Mouse (Mus musculus) left cerebral cortex, adult 8-10 months (tissue): Measurements from ENCODE around the gene Phf1. TPM values are rescaled to one million over a fixed set of nuclear protein-coding genes. Genes with fewer than 3 reads are reported as not detected.
A peak's percentile ranks its signal among the peaks of the same experiment; 100 is the strongest.
"Not testable (repeated sequence)": the region's sequence is repeated elsewhere in the genome, so short reads cannot be mapped to it uniquely, and the experiment has no call there.

Experiments
- DNase-seq, 2 experiments: peaks; one replicate each; pipeline ENCODE4 v3.0.0; 2022; ENCODE audit warnings: low spot score in 2 of 2
- total RNA-seq, 4 experiments: library from RNA; stranded (reverse); gene quantifications; 2 replicates each; pipeline ENCODE4 v1.2.4; 2022

Phf1 gene
- 10 to 100 TPM; 37.2 to 42.2 (median 38.0) TPM for total RNA-seq

GRCm38 (mm10) chr17:26932839-26933398 lies at the start of gene Phf1:
Phf1 (plus strand) TSS chr17:26933052.
- DNase-seq, result peak; percentile 94

DNA sequence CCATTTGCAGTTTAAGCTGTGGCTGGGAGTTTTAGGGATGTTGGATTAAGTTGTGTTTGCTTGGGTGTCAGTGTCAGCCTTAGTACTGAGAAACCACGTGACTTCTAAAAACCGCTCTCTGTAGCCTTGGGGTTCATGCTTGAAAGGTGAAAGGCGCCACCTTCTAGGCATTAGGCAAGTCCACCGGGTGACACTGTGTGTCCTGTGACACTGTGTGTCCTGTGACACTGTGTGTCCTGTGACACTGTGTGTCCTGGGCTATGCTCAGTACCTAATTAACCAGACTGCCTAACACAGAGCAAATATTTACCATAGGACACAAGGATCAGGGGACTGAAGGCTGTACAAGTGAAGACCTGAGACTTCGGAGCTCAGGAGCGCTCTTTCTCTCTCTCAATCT lies 49.3 kb upstream of the Phf1 start:
- no peak for DNase-seq

DNA sequence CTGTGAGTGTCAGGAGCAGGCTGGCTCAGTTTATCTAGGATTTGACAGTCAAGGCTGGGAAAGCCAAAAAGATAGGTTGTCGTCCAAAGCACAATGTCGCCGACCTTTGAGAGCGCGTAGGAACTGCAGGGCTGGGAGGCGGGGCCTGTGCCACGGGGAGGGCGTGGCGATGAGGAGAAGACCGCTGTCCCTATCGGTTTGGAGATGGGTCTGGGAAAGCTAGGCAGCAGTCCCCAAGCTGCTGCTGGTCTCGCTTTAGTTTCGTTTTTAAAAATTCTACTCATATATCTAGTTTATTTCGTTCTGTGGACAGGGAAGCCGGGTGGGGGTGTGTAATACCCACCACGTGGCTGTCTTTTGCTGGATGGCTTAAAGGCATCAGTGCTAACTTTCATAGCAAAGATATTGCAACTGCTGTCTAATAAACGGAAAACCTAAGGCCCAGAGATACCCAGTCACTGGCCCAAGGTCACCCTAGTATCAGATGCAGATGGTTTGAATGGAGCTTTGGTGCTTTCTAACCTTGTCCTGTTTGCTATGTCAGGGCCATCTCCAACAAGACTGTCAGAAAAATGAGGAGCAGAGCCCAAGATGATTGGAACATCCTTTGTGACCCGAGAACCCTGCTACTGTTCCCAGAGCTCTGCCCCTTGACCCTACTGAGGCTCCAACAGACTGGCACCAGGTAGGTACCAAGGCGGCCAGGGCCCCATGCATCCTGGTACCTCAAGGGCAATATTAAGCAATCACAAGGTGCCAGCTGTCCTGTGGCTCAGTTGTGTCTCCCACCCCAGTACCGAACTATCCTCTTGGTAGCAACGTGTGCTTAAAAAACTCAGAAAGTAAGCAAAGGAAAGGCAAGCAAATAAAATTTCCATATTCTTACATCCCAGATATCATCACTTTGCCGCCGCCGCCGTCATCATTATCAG lies 47.6 kb upstream of the Phf1 start:
- peak in 1 of 2 experiments; percentile 29 for DNase-seq

DNA sequence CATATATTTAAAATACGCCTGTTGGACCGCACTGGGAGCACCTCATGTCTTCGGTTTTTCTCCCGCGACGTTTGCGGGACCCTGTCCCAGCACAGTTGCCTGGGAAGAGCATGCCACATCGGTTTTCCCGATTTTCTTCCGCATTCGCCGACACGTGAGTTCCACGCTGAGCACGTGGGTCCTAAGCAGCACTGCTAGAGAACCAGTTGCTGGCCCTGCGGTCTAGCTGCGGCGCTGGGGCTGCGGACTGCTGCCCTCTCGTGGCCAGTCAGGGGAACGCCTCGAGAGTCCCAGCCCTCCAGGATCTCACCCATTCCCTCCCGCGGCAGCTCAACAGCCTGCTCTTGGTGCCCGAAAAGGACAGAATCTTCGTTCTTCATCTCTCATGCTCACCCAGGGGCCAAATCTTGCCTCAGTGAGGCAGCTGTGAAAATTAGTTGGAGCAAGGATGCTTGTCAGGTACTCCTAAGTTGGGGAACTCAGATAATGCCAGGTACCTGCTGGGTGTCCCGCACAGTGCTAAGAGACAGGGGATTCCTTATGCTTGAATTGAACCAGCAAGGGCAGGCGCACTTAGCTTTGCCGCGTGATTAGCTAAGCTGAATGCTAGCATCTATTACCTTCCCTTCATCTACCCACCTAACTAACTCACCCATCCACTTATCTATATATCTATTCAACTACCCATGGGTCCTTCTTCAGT lies 46.7 kb upstream of the Phf1 start:
- DNase-seq, result peak; percentile 65 to 66

DNA sequence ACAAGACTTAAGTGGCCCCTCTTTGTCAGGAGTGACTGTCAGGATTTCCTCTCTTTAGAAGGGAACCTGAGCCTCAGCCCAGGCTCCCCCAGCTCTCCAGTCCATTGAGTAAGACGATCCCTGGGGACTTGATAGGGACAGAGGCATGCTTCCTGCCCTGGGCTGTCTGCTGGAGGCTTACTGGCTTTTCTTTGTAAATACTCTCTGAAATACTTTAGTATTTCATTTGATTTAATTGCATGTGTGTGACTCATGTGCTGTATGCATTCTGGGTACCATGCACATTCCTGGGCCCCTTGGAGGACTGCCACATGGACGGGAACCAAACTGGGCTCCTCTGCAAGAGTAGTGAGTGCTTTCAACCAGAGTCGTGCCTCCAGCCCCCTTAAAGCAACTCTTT lies 44.9 kb upstream of the Phf1 start:
- no peak for DNase-seq

- no peak for DNase-seq
Measured at GRCm38 (mm10) chr17:26892635-26893375, 40.0 kb upstream of the Phf1 start.

DNA sequence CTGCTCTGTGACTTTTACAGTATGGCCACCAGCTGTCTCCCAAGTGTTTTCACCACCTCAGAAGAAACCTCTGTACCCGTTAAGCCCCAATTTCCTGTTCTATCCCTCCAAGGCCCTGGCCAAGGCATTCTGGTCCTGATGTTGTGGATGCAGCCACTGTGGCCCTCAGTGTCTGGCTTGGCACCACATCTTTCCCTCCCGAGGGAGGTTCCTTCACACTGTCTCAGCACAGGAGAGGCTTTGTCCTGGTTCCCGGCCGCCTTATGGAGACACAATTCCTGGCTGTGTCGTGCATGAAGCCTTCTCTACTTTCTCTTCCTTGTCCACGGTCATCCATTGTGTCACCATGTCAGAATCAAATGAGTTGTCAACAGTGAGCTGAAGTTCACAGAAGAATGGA lies 39.4 kb upstream of the Phf1 start:
- DNase-seq, result no peak

DNA sequence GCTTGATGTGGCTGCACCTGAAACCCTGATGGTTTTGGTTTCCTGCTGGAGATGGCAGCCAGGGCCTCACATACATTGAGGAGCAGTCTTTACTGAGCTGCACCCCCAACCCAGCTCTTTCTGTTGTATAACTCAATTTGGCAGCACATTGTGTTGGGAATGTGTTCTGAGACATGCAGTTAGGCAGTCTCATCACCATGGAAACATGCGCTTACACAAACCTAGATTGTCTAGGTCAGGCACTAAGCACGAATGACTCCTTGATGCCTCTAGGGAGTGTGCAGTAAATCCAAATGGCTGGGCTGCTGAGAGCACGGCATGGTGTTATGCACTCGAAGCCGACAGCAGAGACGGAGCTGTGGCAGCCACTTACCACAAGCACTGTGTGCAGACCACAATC lies 38.5 kb upstream of the Phf1 start:
- peak in 1 of 2 experiments; percentile 46 for DNase-seq

GRCm38 (mm10) chr17:26895578-26895977 lies 37.3 kb upstream of the Phf1 start:
- DNase-seq, result peak in 1 of 2 experiments; percentile 33

GRCm38 (mm10) chr17:26900916-26901315 lies 31.9 kb upstream of the Phf1 start:
- DNase-seq, result no peak

DNA sequence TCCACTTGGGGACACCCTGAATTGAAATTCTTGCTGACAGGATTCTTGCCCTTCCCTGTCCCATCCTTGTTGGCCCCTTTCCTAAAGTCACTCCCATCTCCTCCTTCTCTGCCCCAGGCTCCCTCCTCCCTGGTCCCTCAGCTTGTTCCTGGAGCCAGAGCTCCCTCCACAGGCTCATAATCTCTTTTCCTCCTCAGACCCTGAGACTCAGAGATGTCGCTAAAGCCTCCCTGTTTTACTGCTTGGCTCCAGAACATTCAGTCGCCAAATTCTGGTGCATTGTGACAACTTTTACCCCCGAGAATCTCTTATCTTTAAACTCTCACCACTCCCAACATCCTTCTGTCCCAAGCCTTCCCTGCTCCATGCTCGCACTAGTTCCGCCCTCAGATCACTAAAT lies 28.5 kb upstream of the Phf1 start:
- no peak for DNase-seq

DNA sequence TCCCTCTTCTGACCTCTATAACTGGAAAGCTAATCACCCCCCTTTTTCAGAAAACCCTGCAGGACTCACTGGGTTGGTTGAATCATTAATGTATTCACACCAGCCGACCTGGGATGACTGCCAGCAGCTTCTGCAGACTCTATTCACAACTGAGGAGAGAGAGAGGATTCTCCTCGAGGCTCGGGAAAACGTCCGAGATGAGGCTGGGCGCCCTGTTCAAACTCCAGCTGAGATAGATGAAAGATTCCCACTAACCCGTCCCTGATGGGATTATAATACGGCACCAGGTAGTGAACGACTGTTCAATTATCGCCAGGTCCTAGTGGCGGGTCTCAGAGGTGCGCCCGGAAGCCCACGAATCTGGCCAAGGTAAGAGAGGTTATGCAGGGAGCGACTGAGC lies 25.3 kb upstream of the Phf1 start:
- DNase-seq, result not testable (repeated sequence)

DNA sequence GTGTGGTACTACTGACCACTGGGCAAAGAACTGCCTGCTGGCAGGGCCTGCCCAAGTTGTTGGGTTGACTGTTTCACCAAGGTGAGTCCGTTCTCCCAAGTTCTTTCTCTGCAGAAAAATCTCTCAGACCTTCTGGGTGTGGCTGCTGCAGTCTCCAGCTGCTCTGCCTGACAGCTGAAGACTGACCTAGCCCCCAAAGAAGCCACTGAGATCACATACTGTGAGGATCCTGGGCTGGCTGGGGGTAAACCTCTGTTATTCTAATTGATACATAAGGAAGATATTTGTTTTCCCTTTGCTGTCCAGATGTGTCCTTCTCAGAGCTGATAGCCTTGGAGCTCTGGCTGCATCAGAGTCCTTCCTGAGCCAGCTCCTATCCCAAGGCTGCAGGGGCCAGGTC lies 17.6 kb upstream of the Phf1 start:
- no peak for DNase-seq

DNA sequence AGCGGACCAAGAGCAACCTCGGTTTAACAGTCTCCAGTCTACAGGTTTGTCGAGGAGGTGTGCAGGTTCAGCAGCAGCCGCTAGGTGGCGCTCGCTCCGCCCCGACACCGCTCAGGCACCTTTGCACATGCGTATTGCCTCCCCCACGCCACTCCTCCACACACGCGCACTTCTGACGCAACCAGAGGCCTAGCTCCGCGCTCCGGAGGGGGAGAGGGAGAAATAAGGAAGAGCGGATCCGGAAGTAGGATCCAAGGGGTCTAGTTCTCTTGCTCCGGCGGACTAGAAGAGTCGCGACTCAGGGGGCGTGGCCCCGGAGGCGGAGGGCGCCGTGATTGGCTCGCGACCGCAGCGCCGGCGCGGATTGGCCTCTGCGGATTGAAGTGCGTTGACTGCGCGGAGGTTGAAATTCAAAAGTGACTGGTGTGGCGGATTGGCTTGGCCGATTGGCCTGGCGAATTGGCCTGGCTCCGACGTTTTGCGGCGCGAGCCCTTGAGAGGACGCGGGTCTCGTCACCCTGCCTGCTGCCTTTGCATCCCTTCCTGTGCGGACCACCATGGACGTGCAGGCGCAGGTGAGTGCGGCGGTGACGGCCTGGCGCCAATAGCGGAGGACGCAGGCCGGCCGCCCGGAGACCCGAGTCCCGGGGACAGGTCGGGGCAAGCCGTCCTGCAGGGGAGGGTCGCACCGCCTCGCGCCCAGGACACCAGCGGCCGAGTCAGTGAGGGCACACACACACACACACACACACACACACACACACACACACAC lies 16.0 kb upstream of the Phf1 start, which contains the start of gene Kifc5b:
Gene Kifc5b (plus strand): TSS at position 381 of the 772 bp plus-strand sequence.
- peak; percentile 97 to 99 for DNase-seq

- not testable (repeated sequence) for DNase-seq
Measured at GRCm38 (mm10) chr17:26917560-26917959, 15.3 kb upstream of the Phf1 start.

- no peak for DNase-seq
Measured at GRCm38 (mm10) chr17:26918343-26918742, 14.5 kb upstream of the Phf1 start.

GRCm38 (mm10) chr17:26919516-26919915 lies 13.3 kb upstream of the Phf1 start:
- not testable (repeated sequence) for DNase-seq

DNA sequence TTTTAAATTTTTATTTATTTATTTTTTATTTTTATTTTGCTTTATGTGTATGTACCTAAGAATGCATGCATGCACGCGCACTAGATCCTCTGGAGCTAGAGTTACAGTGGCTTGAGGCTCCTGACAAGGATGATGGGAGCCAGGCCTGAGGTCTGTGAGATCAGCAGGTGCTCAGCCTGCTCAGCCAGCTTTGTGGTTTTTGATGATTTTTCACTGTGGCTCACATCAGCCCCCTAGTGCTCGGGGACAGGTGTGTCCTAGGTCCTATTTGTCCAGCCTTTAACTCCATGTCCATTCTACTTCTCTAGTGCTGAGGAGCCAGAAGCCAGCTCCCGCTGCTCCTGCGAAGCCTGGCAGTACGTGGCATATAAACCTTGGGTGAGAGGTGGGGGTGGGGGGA lies 10.5 kb upstream of the Phf1 start:
- DNase-seq, result not testable (repeated sequence)

DNA sequence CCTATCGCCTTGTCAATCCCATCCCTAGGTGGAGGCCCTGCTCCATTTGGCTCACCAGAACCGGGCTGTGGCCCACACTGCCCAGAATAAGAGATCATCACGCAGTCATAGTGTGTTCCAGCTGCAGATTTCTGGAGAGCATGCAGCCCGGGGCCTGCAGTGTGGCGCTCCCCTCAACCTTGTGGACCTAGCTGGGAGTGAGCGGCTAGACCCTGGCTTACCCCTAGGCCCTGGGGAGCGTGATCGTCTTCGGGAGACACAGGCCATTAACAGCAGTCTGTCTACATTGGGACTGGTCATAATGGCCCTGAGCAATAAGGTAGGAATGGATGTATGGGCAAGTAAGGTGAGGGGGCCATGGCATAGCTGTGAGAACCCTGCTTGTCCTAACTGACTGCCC lies 7.4 kb upstream of the Phf1 start:
- DNase-seq, result not testable (repeated sequence)

DNA sequence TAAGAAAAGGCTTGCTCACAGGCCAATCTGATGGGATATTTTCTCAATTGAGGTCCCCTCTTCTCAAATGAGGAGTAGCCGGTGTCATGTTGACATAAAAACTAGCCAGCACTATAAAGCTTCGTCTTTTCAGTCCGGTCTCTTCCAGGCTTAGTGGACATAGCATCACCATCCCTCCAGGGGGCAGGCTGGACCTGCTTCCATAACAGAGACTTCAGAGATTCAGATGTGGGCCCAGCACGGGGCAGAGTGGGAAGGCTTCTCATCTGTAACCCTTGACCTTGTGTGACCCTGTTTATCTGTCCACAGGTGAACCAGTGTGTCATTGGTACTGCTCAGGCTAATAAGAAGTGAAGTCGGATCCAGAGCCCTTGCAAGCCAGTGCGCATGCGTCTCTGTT lies 1.1 kb upstream of the Phf1 start:
- DNase-seq, result peak in 1 of 2 experiments; percentile 38

DNA sequence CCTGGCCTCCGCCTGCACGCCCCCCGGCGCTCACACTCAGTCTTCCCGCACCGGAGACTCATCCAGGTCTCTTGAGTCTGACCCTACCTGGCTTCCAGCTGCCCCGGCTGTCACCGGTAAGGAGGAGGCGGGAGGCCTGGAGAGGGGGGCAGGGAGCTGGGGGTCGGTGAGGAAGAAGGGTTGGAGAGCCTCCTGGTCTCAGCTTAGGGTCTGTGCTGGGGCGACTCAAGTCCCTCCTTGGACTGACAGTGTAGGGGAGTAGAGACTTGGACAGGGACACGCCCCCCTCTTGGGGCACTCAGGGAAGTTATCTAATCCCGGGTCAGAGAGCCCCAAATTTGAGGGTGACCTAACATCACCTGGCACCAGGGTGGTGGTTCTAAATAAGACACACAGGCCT lies 567 bp downstream of the Phf1 start:
- no peak for DNase-seq
